In genomic region chr3:147284357-147284756, GRCm38 (mm10) we compare ENCODE assay signal across 25 mouse cellular contexts.
"Had no signal": no experiment of that assay in that cellular context is flagged by ENCODE, and none has a peak within 500 bp of the region (broad histone marks: within the 10 kb centered on the region; RNA-seq: fewer than 3 reads in every experiment).

No protein-coding gene starts in this region.

- H3K4me1 ChIP-seq: hindbrain, embryonic 13.5 days; hindbrain, embryonic 15.5 days; intestine, embryonic 15.5 days; liver, embryonic 13.5 days; liver, embryonic 15.5 days had no signal

- H3K9ac ChIP-seq: heart, embryonic 12.5 days; hindbrain, embryonic 13.5 days; hindbrain, embryonic 15.5 days; intestine, embryonic 15.5 days; limb, embryonic 12.5 days; liver, embryonic 13.5 days; liver, embryonic 15.5 days; liver, postnatal 0 days had no signal

- H3K4me2 ChIP-seq: heart, embryonic 12.5 days; hindbrain, embryonic 13.5 days; hindbrain, embryonic 15.5 days; intestine, embryonic 15.5 days; limb, embryonic 12.5 days; liver, embryonic 11.5 days; liver, embryonic 13.5 days; liver, embryonic 15.5 days had no signal

- DNase-seq: gastrocnemius, adult 2 months; gastrocnemius, postnatal 10 days; gastrocnemius, postnatal 25 days; heart, adult 18-20 months; heart, postnatal 10 days; kidney, adult 18-20 months; kidney, adult 8-10 months; kidney, postnatal 10 days; kidney, postnatal 25 days; kidney, postnatal 4 days; layer of hippocampus, adult 9-11 months; layer of hippocampus, postnatal 36 days; left cerebral cortex, postnatal 4 days; liver; liver, embryonic 13.5 days; liver, postnatal 0 days had no signal

- H3K36me3 ChIP-seq: heart, embryonic 10.5 days; heart, embryonic 12.5 days; hindbrain, embryonic 13.5 days; hindbrain, embryonic 15.5 days; intestine, embryonic 15.5 days; limb, embryonic 12.5 days; liver, embryonic 13.5 days; liver, embryonic 15.5 days had no signal

- ATAC-seq: inflammation-experienced regulatory T-cells, adult 6 months; liver, postnatal 0 days had no signal

- H3K27me3 ChIP-seq: heart, embryonic 12.5 days; hindbrain, embryonic 13.5 days; hindbrain, embryonic 15.5 days; intestine, embryonic 15.5 days; limb, embryonic 12.5 days; liver, embryonic 13.5 days; liver, embryonic 15.5 days had no signal

- H3K4me3 ChIP-seq: gastrocnemius, adult 2 months; heart, embryonic 10.5 days; heart, embryonic 12.5 days; hindbrain, embryonic 13.5 days; hindbrain, embryonic 15.5 days; intestine, embryonic 15.5 days; limb, embryonic 12.5 days; liver, embryonic 13.5 days; liver, embryonic 15.5 days had no signal

- H3K9me3 ChIP-seq: heart, embryonic 10.5 days; heart, embryonic 12.5 days; hindbrain, embryonic 13.5 days; hindbrain, embryonic 15.5 days; intestine, embryonic 15.5 days; limb, embryonic 12.5 days; liver, embryonic 13.5 days; liver, embryonic 15.5 days had no signal

- H3K27ac ChIP-seq: gastrocnemius, adult 2 months; hindbrain, embryonic 13.5 days; hindbrain, embryonic 15.5 days; intestine, embryonic 15.5 days; limb, embryonic 12.5 days; liver, embryonic 13.5 days; liver, embryonic 15.5 days had no signal
